Mouse (Mus musculus): ENCODE data around the gene Bnip2.

GRCm38 (mm10) chr9:70024648-70025047 is 35.4 kb downstream of the Bnip2 start:
- no peak for TF ChIP-seq POLR2A (IDR thresholded peaks at IDR 0.05; ENCODE audit: low read depth, low read length)
- no peak for TF ChIP-seq CTCF (IDR thresholded peaks at IDR 0.05; ENCODE audit: extremely low read depth, insufficient read length, insufficient replicate concordance, low read depth, low read length)

Data from small intestine, adult 2 months (tissue).